Mouse (Mus musculus): ENCODE results near the gene Rab4a.

GRCm38 (mm10) chr8:123766516-123766915 lies 39.3 kb upstream of the Rab4a start:
- TF ChIP-seq CTCF (IDR thresholded peaks at IDR 0.05; ENCODE audit: low read depth) (no peak), EP300 (IDR thresholded peaks at IDR 0.05; ENCODE audit: low read depth) (no peak)
